Mouse (Mus musculus): ENCODE measurements at regions not wholly inside any gene's neighbourhood (a gene's known extent, or its start where the extent isn't known, plus 50 kb on each side); places are given as distances from the start of the nearest gene placed in this dataset.

GRCm38 (mm10) chr14:97170841-97171240, 651.9 kb upstream of the Klhl1 start:
- no peaks in the 10 kb centered on the region for H3K27me3 ChIP-seq (ENCODE audit: low read depth, poor library complexity, severe bottlenecking)

GRCm38 (mm10) chr14:97165793-97166192, 646.9 kb upstream of the Klhl1 start:
- H3K4me1 ChIP-seq: no peaks in the 10 kb centered on the region
- no peak for DNase-seq (ENCODE audit: low spot score)
- no peaks in the 10 kb centered on the region for H3K36me3 ChIP-seq
- H3K27ac ChIP-seq (replicated peaks): no peak overlapping the region
- 92% methylated on average over 2 of the region's 2 CpGs for WGBS
- H3K27me3 ChIP-seq (ENCODE audit: low read depth, poor library complexity, severe bottlenecking): no peaks in the 10 kb centered on the region
- H3K4me3 ChIP-seq: no peak overlapping the region
- no peaks in the 10 kb centered on the region for H3K9me3 ChIP-seq (replicated peaks)

More at GRCm38 (mm10) chr14:97170841-97171240, 651.9 kb upstream of the Klhl1 start:
- 87% methylated on average over 2 of the region's 2 CpGs for WGBS
- Histone ChIP-seq H3K27ac (replicated peaks) (no peak overlapping the region), H3K36me3 (no peaks in the 10 kb centered on the region), H3K9me3 (replicated peaks) (no peaks in the 10 kb centered on the region), H3K4me1 (no peaks in the 10 kb centered on the region), H3K4me3 (no peak overlapping the region)
- DNase-seq (ENCODE audit: low spot score): no peak

- no peak for DNase-seq (ENCODE audit: low spot score)
- H3K4me1 ChIP-seq: no peaks in the 10 kb centered on the region
- H3K27me3 ChIP-seq (ENCODE audit: low read depth, poor library complexity, severe bottlenecking): no peaks in the 10 kb centered on the region
- 89% methylated on average over 9 of the region's 9 CpGs for WGBS
- no peak overlapping the region for H3K27ac ChIP-seq (replicated peaks)
- no peak overlapping the region for H3K4me3 ChIP-seq
- no peaks in the 10 kb centered on the region for H3K36me3 ChIP-seq
- no peaks in the 10 kb centered on the region for H3K9me3 ChIP-seq (replicated peaks)
Measured at GRCm38 (mm10) chr14:97148997-97149653, 630.2 kb upstream of the Klhl1 start.

- DNase-seq (ENCODE audit: low spot score): no peak
- 92% methylated on average over 8 of the region's 8 CpGs for WGBS
Measured at GRCm38 (mm10) chr14:97115918-97116635, 597.2 kb upstream of the Klhl1 start.

GRCm38 (mm10) chr14:97101090-97101675, 582.3 kb upstream of the Klhl1 start:
- no peak overlapping the region for H3K4me3 ChIP-seq
- H3K36me3 ChIP-seq: no peaks in the 10 kb centered on the region
- WGBS: 85% methylated on average over 4 of the region's 4 CpGs
- no peaks in the 10 kb centered on the region for H3K4me1 ChIP-seq
- H3K27ac ChIP-seq (replicated peaks): no peak overlapping the region
- no peaks in the 10 kb centered on the region for H3K27me3 ChIP-seq (ENCODE audit: low read depth, poor library complexity, severe bottlenecking)
- no peaks in the 10 kb centered on the region for H3K9me3 ChIP-seq (replicated peaks)
- no peak for DNase-seq (ENCODE audit: low spot score)

More at GRCm38 (mm10) chr14:97115918-97116635, 597.2 kb upstream of the Klhl1 start:
- Histone ChIP-seq H3K27me3 (ENCODE audit: low read depth, poor library complexity, severe bottlenecking) (no peaks in the 10 kb centered on the region), H3K4me1 (no peaks in the 10 kb centered on the region), H3K9me3 (replicated peaks) (no peaks in the 10 kb centered on the region), H3K4me3 (no peak overlapping the region), H3K27ac (replicated peaks) (no peak overlapping the region), H3K36me3 (no peaks in the 10 kb centered on the region)

- Histone ChIP-seq H3K4me3 (no peak overlapping the region), H3K27me3 (ENCODE audit: low read depth, poor library complexity, severe bottlenecking) (no peaks in the 10 kb centered on the region), H3K9me3 (replicated peaks) (no peaks in the 10 kb centered on the region), H3K27ac (replicated peaks) (no peak overlapping the region), H3K4me1 (no peaks in the 10 kb centered on the region), H3K36me3 (no peaks in the 10 kb centered on the region)
- 92% methylated on average over 7 of the region's 7 CpGs for WGBS
- no peak for DNase-seq (ENCODE audit: low spot score)
Measured at GRCm38 (mm10) chr14:97093389-97093788, 574.5 kb upstream of the Klhl1 start.

GRCm38 (mm10) chr14:97088863-97089262, 570.0 kb upstream of the Klhl1 start:
- H3K4me3 ChIP-seq: no peak overlapping the region
- H3K4me1 ChIP-seq: peaks cover 12% of the 10 kb centered on the region
- no peak overlapping the region for H3K27ac ChIP-seq (replicated peaks)
- no peak for DNase-seq (ENCODE audit: low spot score)
- no peaks in the 10 kb centered on the region for H3K27me3 ChIP-seq (ENCODE audit: low read depth, poor library complexity, severe bottlenecking)
- WGBS: 90% methylated on average over 4 of the region's 4 CpGs
- no peaks in the 10 kb centered on the region for H3K36me3 ChIP-seq
- no peaks in the 10 kb centered on the region for H3K9me3 ChIP-seq (replicated peaks)

- no peak for DNase-seq (ENCODE audit: low spot score)
- Histone ChIP-seq H3K9me3 (replicated peaks) (no peaks in the 10 kb centered on the region), H3K27ac (replicated peaks) (no peak overlapping the region), H3K4me3 (no peak overlapping the region), H3K36me3 (no peaks in the 10 kb centered on the region), H3K27me3 (ENCODE audit: low read depth, poor library complexity, severe bottlenecking) (no peaks in the 10 kb centered on the region), H3K4me1 (peaks cover 12% of the 10 kb centered on the region)
- WGBS: 60% methylated on average over 2 of the region's 2 CpGs
Measured at GRCm38 (mm10) chr14:97087346-97087745, 568.4 kb upstream of the Klhl1 start.

GRCm38 (mm10) chr14:97086363-97087309, 567.7 kb upstream of the Klhl1 start:
- 77% methylated on average over 5 of the region's 5 CpGs for WGBS
- no peak for DNase-seq (ENCODE audit: low spot score)
- H3K27me3 ChIP-seq (ENCODE audit: low read depth, poor library complexity, severe bottlenecking): no peaks in the 10 kb centered on the region
- no peak overlapping the region for H3K27ac ChIP-seq (replicated peaks)
- H3K4me1 ChIP-seq: peaks cover 12% of the 10 kb centered on the region
- H3K36me3 ChIP-seq: no peaks in the 10 kb centered on the region
- no peaks in the 10 kb centered on the region for H3K9me3 ChIP-seq (replicated peaks)
- H3K4me3 ChIP-seq: no peak overlapping the region

- 86% methylated on average over 3 of the region's 3 CpGs for WGBS
- Histone ChIP-seq H3K9me3 (replicated peaks) (no peaks in the 10 kb centered on the region), H3K27ac (replicated peaks) (no peak overlapping the region), H3K27me3 (ENCODE audit: low read depth, poor library complexity, severe bottlenecking) (no peaks in the 10 kb centered on the region), H3K4me1 (no peaks in the 10 kb centered on the region), H3K36me3 (no peaks in the 10 kb centered on the region), H3K4me3 (no peak overlapping the region)
- no peak for DNase-seq (ENCODE audit: low spot score)
Measured at GRCm38 (mm10) chr14:97074808-97075207, 555.9 kb upstream of the Klhl1 start.

- H3K27me3 ChIP-seq (ENCODE audit: low read depth, poor library complexity, severe bottlenecking): no peaks in the 10 kb centered on the region
- H3K4me3 ChIP-seq: no peak overlapping the region
- H3K36me3 ChIP-seq: no peaks in the 10 kb centered on the region
- no peaks in the 10 kb centered on the region for H3K4me1 ChIP-seq
- no peak for DNase-seq (ENCODE audit: low spot score)
- H3K9me3 ChIP-seq (replicated peaks): no peaks in the 10 kb centered on the region
- 63% methylated on average over 3 of the region's 3 CpGs for WGBS
- no peak overlapping the region for H3K27ac ChIP-seq (replicated peaks)
Measured at GRCm38 (mm10) chr14:97068770-97069169, 549.9 kb upstream of the Klhl1 start.

GRCm38 (mm10) chr14:97068313-97068712, 549.4 kb upstream of the Klhl1 start:
- DNase-seq (ENCODE audit: low spot score): no peak
- Histone ChIP-seq H3K4me1 (no peaks in the 10 kb centered on the region), H3K36me3 (no peaks in the 10 kb centered on the region), H3K4me3 (no peak overlapping the region), H3K27ac (replicated peaks) (no peak overlapping the region), H3K9me3 (replicated peaks) (no peaks in the 10 kb centered on the region), H3K27me3 (ENCODE audit: low read depth, poor library complexity, severe bottlenecking) (no peaks in the 10 kb centered on the region)
- 81% methylated on average over 5 of the region's 5 CpGs for WGBS

Measured in midbrain, embryonic 10.5 days (tissue).